ENCODE assay signal across 29 mouse cellular contexts in genomic region chr14:41116271-41116670, GRCm38 (mm10). TPM values are rescaled to one million over a fixed set of nuclear protein-coding genes. Genes with fewer than 3 reads are reported as not detected.
"Had no signal": no experiment of that assay in that cellular context is flagged by ENCODE, and none has a peak within 500 bp of the region (broad histone marks: within the 10 kb centered on the region; RNA-seq: fewer than 3 reads in every experiment).

No protein-coding gene starts in this region.

- DNase-seq: kidney, adult 2 months; kidney, postnatal 36 days; layer of hippocampus, postnatal 36 days; liver; lung, adult 2 months; lung, postnatal 14 days; lung, postnatal 4 days; midbrain, embryonic 14.5 days; thymus, adult 18-20 months; thymus, postnatal 36 days had no signal

RNA-seq across cellular contexts. Expression of gene Mat1a, which starts 11.4 kb away (rescaled TPM):
- total RNA-seq: layer of hippocampus, postnatal 10 days; layer of hippocampus, postnatal 36 days; left cerebral cortex, adult 2 months; left cerebral cortex, postnatal 14 days; megakaryocyte progenitor cell, adult 5-6 weeks; megakaryocyte-erythroid progenitor cell, adult 5-6 weeks; midbrain, postnatal 0 days had no signal
- polyA plus RNA-seq: kidney, embryonic 14.5 days; limb, embryonic 10.5 days; limb, embryonic 13.5 days; midbrain, embryonic 11.5 days; midbrain, embryonic 14.5 days; midbrain, postnatal 0 days; neural tube, embryonic 11.5 days; neural tube, embryonic 14.5 days; small intestine, adult 2 months had no signal

RNA-seq across cellular contexts. Expression of gene Sftpa1, which starts 15.3 kb away (rescaled TPM):
- total RNA-seq: layer of hippocampus, adult 8-10 months; layer of hippocampus, postnatal 10 days; layer of hippocampus, postnatal 36 days; left cerebral cortex, adult 2 months; left cerebral cortex, postnatal 14 days; megakaryocyte progenitor cell, adult 5-6 weeks; megakaryocyte-erythroid progenitor cell, adult 5-6 weeks; midbrain, postnatal 0 days had no signal
- polyA plus RNA-seq: kidney, adult 2 months; kidney, embryonic 14.5 days; limb, embryonic 10.5 days; limb, embryonic 13.5 days; midbrain, embryonic 11.5 days; midbrain, embryonic 14.5 days; midbrain, postnatal 0 days; neural tube, embryonic 11.5 days; neural tube, embryonic 14.5 days; small intestine, adult 2 months; spleen, adult 2 months; stomach, embryonic 16.5 days; testis, adult 2 months had no signal

RNA-seq across cellular contexts. Expression of gene Mbl1, which starts 35.0 kb away (rescaled TPM):
- total RNA-seq: layer of hippocampus, adult 8-10 months; layer of hippocampus, postnatal 10 days; layer of hippocampus, postnatal 36 days; left cerebral cortex, adult 2 months; left cerebral cortex, postnatal 14 days; megakaryocyte progenitor cell, adult 5-6 weeks; megakaryocyte-erythroid progenitor cell, adult 5-6 weeks; midbrain, postnatal 0 days had no signal
- polyA plus RNA-seq: kidney, embryonic 14.5 days; kidney, postnatal 0 days; limb, embryonic 10.5 days; limb, embryonic 13.5 days; midbrain, embryonic 11.5 days; midbrain, embryonic 14.5 days; midbrain, postnatal 0 days; neural tube, embryonic 11.5 days; neural tube, embryonic 14.5 days; small intestine, adult 2 months; spleen, adult 2 months had no signal

RNA-seq across cellular contexts. Expression of gene Dydc1, which starts 43.6 kb away (rescaled TPM):
- total RNA-seq: layer of hippocampus, adult 8-10 months; layer of hippocampus, postnatal 10 days; layer of hippocampus, postnatal 36 days; left cerebral cortex, adult 2 months; left cerebral cortex, postnatal 14 days; megakaryocyte progenitor cell, adult 5-6 weeks; megakaryocyte-erythroid progenitor cell, adult 5-6 weeks had no signal
- polyA plus RNA-seq: kidney, adult 2 months; kidney, embryonic 14.5 days; kidney, postnatal 0 days; limb, embryonic 10.5 days; limb, embryonic 13.5 days; liver, embryonic 15.5 days; midbrain, embryonic 11.5 days; midbrain, embryonic 14.5 days; neural tube, embryonic 11.5 days; neural tube, embryonic 14.5 days; small intestine, adult 2 months; spleen, adult 2 months; stomach, embryonic 16.5 days had no signal

RNA-seq across cellular contexts. Expression of gene Dydc2, which starts 47.3 kb away (rescaled TPM):
- total RNA-seq: left cerebral cortex, postnatal 14 days; megakaryocyte progenitor cell, adult 5-6 weeks; megakaryocyte-erythroid progenitor cell, adult 5-6 weeks; midbrain, postnatal 0 days had no signal
- polyA plus RNA-seq: kidney, adult 2 months; kidney, embryonic 14.5 days; kidney, postnatal 0 days; limb, embryonic 10.5 days; limb, embryonic 13.5 days; liver, embryonic 15.5 days; midbrain, embryonic 11.5 days; small intestine, adult 2 months; spleen, adult 2 months; stomach, embryonic 16.5 days had no signal
